Mouse (Mus musculus) thymus, adult 2 months (tissue): Measurements from ENCODE around the gene Midn.

Source experiments
- CTCF ChIP-seq: fragments of 200-500 bp; IDR thresholded peaks from 2 replicates; pipeline ENCODE4 v1.5.1; 2012; ENCODE audit warnings: mild to moderate bottlenecking, control low read depth, low read length, moderate library complexity, borderline replicate concordance; ENCODE audit not compliant: control insufficient read depth, poor library complexity, insufficient read depth; ENCODE audit errors: extremely low read depth
- POLR2A ChIP-seq: fragments of 200-500 bp; IDR thresholded peaks from 2 replicates; pipeline ENCODE4 v1.6.1; 2012; ENCODE audit warnings: mild to moderate bottlenecking, low read length, control low read depth, moderate library complexity; ENCODE audit not compliant: control insufficient read depth, poor library complexity, insufficient read depth; ENCODE audit errors: extremely low read depth

DNA sequence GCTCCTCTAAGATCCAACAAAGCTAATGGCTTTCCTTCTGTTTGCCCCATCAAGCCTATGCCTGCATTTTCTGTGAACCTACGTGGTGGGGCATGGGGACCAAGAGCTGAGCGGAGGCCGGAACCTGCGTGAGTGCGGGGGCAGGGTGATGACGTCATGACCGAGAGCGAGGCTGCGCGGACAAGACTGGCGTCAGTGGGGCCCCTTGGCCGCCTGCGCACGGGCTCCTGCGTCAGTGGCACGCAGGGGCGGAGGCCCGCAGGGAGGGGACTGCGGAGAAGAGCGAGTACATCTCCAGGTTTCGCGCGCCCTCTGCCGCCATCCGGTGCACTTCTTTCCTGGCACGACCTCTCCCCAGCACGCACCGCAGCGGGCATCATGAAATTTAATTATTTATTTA, 6.8 kb upstream of the Midn start:
- TF ChIP-seq CTCF: peak; percentile 69; the same call in 1 of the 2 replicates
- TF ChIP-seq POLR2A: peak; percentile 71
